ENCODE assay signal across 8 mouse cellular contexts in the genomic region with DNA sequence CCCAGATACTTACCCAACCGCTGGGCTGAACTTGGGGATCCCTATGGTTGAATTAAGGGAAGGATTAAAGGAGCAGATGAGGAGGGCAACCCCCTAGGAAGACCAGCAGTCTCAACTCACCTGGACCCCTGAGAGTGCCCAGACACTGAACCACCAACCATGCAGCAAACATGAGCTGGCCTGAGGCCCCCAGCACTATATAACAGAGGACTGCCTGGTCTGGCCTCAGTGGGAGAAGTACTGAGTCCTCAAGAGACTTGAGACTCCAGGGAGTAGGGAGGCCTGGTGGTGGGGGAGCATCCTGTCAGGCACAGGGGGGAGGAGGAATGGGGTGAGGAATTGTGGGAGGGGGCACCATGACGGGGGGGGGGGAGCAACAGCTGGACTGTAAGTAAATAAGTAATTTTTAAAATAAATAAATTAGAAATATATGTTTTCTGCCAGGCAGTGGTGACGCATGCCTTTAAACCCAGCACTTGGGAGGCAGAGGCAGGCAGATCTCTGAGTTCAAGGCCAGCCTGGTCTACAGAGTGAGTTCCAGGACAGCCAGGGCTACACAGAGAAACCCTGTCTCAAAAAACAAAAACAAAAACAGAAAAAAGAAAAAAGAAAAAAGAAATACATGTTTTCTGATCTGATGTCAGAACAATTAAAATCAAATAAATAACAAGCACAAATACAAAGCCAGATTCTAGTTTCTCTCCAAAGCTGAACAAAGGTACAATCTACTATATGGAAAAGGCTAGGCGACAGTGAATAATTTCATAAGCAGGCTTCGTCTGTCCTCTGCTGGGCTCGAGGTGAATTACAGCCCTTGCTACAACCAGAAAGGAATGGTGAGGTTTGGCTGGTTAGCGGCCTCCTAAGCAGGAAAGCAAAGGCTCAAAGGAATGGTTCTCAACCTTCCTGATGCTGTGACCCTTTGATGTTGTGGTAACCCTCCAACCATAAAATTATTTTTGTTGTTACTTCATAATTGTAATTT. TPM values are rescaled to one million over a fixed set of nuclear protein-coding genes. Genes with fewer than 3 reads are reported as not detected.
A peak's percentile ranks its signal among the peaks of the same experiment; 100 is the strongest.
DNase-seq lines count a peak whose midpoint lies in the region; ATAC-seq and TF ChIP-seq lines count a peak whose summit lies in the region.
"Had no signal": no experiment of that assay in that cellular context is flagged by ENCODE, and none has a peak within 500 bp of the region (broad histone marks: within the 10 kb centered on the region; RNA-seq: fewer than 3 reads in every experiment).

No protein-coding gene starts in this region.

- H3K4me3 ChIP-seq in bone marrow macrophage, adult 2 months (ENCODE audit: insufficient read depth, low read length) = no peak overlapping the region
- no peak overlapping the region for H3K4me3 ChIP-seq in forebrain, embryonic 15.5 days
- H3K4me3 ChIP-seq in hindbrain, postnatal 0 days (ENCODE audit: low read length) = no peak overlapping the region
- H3K4me3 ChIP-seq: megakaryocyte, embryonic 14.5 days had no signal

- TF ChIP-seq CTCF in bone marrow macrophage, adult 2 months (IDR thresholded peaks at IDR 0.05; ENCODE audit: low read depth, low read length) = peak; percentile 54
- TF ChIP-seq CTCF in hindbrain, postnatal 0 days (IDR thresholded peaks at IDR 0.05; ENCODE audit: low read depth) = peak; percentile 99

- no peaks in the 10 kb centered on the region for H3K27me3 ChIP-seq in forebrain, embryonic 15.5 days
- no peaks in the 10 kb centered on the region for H3K27me3 ChIP-seq in hindbrain, postnatal 0 days (ENCODE audit: insufficient read depth, low read length)

- H3K4me2 ChIP-seq in forebrain, embryonic 15.5 days (replicated peaks) = no peak overlapping the region
- no peak overlapping the region for H3K4me2 ChIP-seq in hindbrain, postnatal 0 days (ENCODE audit: low read depth, low read length)

- 43% methylated on average over 7 of the region's 7 CpGs for WGBS in forebrain, embryonic 15.5 days
- WGBS in hindbrain, postnatal 0 days = 47% methylated on average over 7 of the region's 7 CpGs

- H3K27ac ChIP-seq in bone marrow macrophage, adult 2 months (ENCODE audit: insufficient read depth, low read depth, low read length) = no peak overlapping the region
- H3K27ac ChIP-seq in forebrain, embryonic 15.5 days (replicated peaks) = no peak overlapping the region
- H3K27ac ChIP-seq in hindbrain, postnatal 0 days = no peak overlapping the region

- H3K9me3 ChIP-seq in forebrain, embryonic 15.5 days = no peaks in the 10 kb centered on the region
- no peaks in the 10 kb centered on the region for H3K9me3 ChIP-seq in hindbrain, postnatal 0 days (ENCODE audit: low read length)
- H3K9me3 ChIP-seq: megakaryocyte, embryonic 14.5 days had no signal

- no peak for TF ChIP-seq POLR2A in bone marrow macrophage, adult 2 months (IDR thresholded peaks at IDR 0.05; ENCODE audit: borderline replicate concordance, low read depth, low read length)

- peaks cover 5% of the 10 kb centered on the region for H3K4me1 ChIP-seq in bone marrow macrophage, adult 2 months (ENCODE audit: control insufficient read depth, insufficient read depth, low read length)
- no peaks in the 10 kb centered on the region for H3K4me1 ChIP-seq in forebrain, embryonic 15.5 days
- H3K4me1 ChIP-seq in hindbrain, postnatal 0 days (ENCODE audit: insufficient read depth, low read length) = no peaks in the 10 kb centered on the region

- no peak overlapping the region for H3K9ac ChIP-seq in forebrain, embryonic 15.5 days (replicated peaks)
- no peak overlapping the region for H3K9ac ChIP-seq in hindbrain, postnatal 0 days (replicated peaks; ENCODE audit: low read length)

- ATAC-seq in forebrain, embryonic 15.5 days (replicated peaks) = peak; percentile 89
- peak; percentile 85 for ATAC-seq in hindbrain, postnatal 0 days
- ATAC-seq in megakaryocyte, adult 5-6 weeks (ENCODE audit: poor library complexity, severe bottlenecking) = peak; percentile 74

- H3K36me3 ChIP-seq in forebrain, embryonic 15.5 days = no peaks in the 10 kb centered on the region
- no peaks in the 10 kb centered on the region for H3K36me3 ChIP-seq in hindbrain, postnatal 0 days (ENCODE audit: insufficient read depth, low read length)

- peak; percentile 26 for DNase-seq in MEL-GATA-1-ER (ENCODE audit: extremely low read depth, low read depth)
- DNase-seq in hindbrain, postnatal 0 days (ENCODE audit: low spot score) = peak; percentile 90
- DNase-seq in layer of hippocampus, postnatal 36 days = peak; percentile 53 to 64
- peak; percentile 43 to 44 for DNase-seq in right cerebral cortex, postnatal 36 days (ENCODE audit: low spot score in 2 of 2)

RNA-seq across cellular contexts. Expression of gene Atl2, which starts 55.4 kb away (rescaled TPM):
- 19.9 and 24.6 TPM in 2 replicates for polyA plus RNA-seq in bone marrow macrophage, adult 2 months (2012; ENCODE audit: insufficient read depth, insufficient read length, missing spikeins)
- 35.2 and 35.4 TPM in 2 replicates for polyA plus RNA-seq in forebrain, embryonic 15.5 days (2015; fragmentation: Nextera tagmentation; extraction: Ambion mirVana)
- total RNA-seq in hindbrain, postnatal 0 days (2014; rRNA removed) = 24.3 and 30.5 TPM in 2 replicates
- polyA plus RNA-seq in hindbrain, postnatal 0 days (2015; fragmentation: Nextera tagmentation; extraction: Ambion mirVana) = 34.9 and 37.2 TPM in 2 replicates
- 10 to 100 TPM; 50.5 to 59.4 TPM for total RNA-seq in layer of hippocampus, postnatal 36 days (2021)
- 36.8 and 38.4 TPM in 2 replicates for total RNA-seq in megakaryocyte, adult 5-6 weeks (2015)
- 39.2 and 40.5 TPM in 2 replicates for total RNA-seq in megakaryocyte, adult 5-6 weeks (2017)

Comparison
In these comparisons a context has a peak if more than half of its experiments do, and no peak if none do; other contexts are left out.
1. DNase-seq: peak in every context shown above with its lines; median percentile 90 in hindbrain, postnatal 0 days; 58 in layer of hippocampus, postnatal 36 days; 44 in right cerebral cortex, postnatal 36 days; 26 in MEL-GATA-1-ER.